Mouse (Mus musculus): ENCODE results near the gene Rere.
"Not testable (repeated sequence)": the region's sequence is repeated elsewhere in the genome, so short reads cannot be mapped to it uniquely, and the experiment has no call there.

DNA sequence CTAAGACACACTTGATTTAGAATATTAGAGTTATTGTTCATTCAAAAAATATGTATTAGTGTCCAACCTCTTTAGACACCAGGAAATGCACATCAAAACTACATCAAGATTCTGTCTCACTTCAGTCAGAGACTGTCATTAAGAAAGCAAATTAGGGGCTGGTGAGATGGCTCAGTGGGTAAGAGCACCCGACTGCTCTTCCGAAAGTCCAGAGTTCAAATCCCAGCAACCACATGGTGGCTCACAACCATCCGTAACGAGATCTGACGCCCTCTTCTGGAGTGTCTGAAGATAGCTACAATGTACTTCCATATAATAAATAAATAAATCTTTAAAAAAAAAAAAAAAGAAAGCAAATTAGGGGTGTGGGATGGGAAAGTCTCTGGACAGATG, 212.5 kb downstream of the Rere start:
- not testable (repeated sequence) for TF ChIP-seq CTCF (IDR thresholded peaks at IDR 0.05; ENCODE audit: control insufficient read depth, insufficient read depth, low read length); POLR2A (IDR thresholded peaks at IDR 0.05; ENCODE audit: borderline replicate concordance, control insufficient read depth, low read depth, low read length)

Measured in bone marrow, adult 2 months (tissue).